Mouse (Mus musculus) liver, embryonic 14.5 days (tissue): Measurements from ENCODE around the gene Dll3. TPM values are rescaled to one million over a fixed set of nuclear protein-coding genes. Genes with fewer than 3 reads are reported as not detected.

Experiments
- ATAC-seq: fragments of 200-750 bp; cut with Nextera tagmentation; 2 replicates; pipeline ENCODE4 v1.8.0; 2017; ENCODE audit warnings: moderate number of reproducible peaks, mild to moderate bottlenecking, moderate library complexity; ENCODE audit not compliant: insufficient read depth
- DNase-seq, 3 experiments: peaks; one replicate each; pipeline ENCODE4 v3.0.0-alpha.2; 2012 to 2013; ENCODE audit warnings: low read depth in 3 of 3, low spot score in 3 of 3
- H3K27ac ChIP-seq: fragments of 300-500 bp; sonication (generic); 2 replicates; pipeline ENCODE4 v1.5.1; 2014; ENCODE audit warnings: moderate library complexity, mild to moderate bottlenecking, control low read depth, inconsistent platforms
- H3K27me3 ChIP-seq: fragments of 300-500 bp; sonication (generic); 2 replicates; pipeline ENCODE4 v1.6.1; 2014; ENCODE audit warnings: mild to moderate bottlenecking, low read length, moderate library complexity; ENCODE audit not compliant: control insufficient read depth, insufficient read depth
- H3K36me3 ChIP-seq: fragments of 300-500 bp; sonication (generic); replicated peaks from 2 replicates; pipeline ENCODE4 v1.6.1; 2014; ENCODE audit warnings: low read depth; ENCODE audit not compliant: control insufficient read depth, insufficient read depth
- H3K4me1 ChIP-seq, 2 experiments: fragments of 200-500 bp in 1 of 2; fragments of 300-500 bp in 1 of 2; sonication (generic) in 1 of 2; replicated peaks; 2 replicates each; pipeline ENCODE4 v1.6.1; 2012 to 2014; ENCODE audit warnings: antibody characterized with exemption in 1 of 2, inconsistent platforms in 1 of 2, low read length in 1 of 2; ENCODE audit not compliant: control insufficient read depth in 2 of 2, insufficient read depth in 2 of 2
- H3K4me2 ChIP-seq: fragments of 300-500 bp; sonication (generic); 2 replicates; pipeline ENCODE4 v1.6.1; 2014; ENCODE audit warnings: low read depth, mild to moderate bottlenecking, control low read depth, moderate library complexity
- H3K4me3 ChIP-seq, 2 experiments: fragments of 200-500 bp in 1 of 2; fragments of 300-500 bp in 1 of 2; sonication (generic) in 1 of 2; 2 replicates each; pipeline ENCODE4 v1.5.1; 2012 to 2014; ENCODE audit warnings: low read depth in 2 of 2, low read length in 2 of 2, mild to moderate bottlenecking in 2 of 2, control low read depth in 1 of 2, inconsistent platforms in 1 of 2, moderate library complexity in 1 of 2; ENCODE audit not compliant: insufficient read depth in 1 of 2
- H3K9ac ChIP-seq: fragments of 300-500 bp; sonication (generic); replicated peaks from 2 replicates; pipeline ENCODE4 v1.6.1; 2014; ENCODE audit warnings: mild to moderate bottlenecking, control low read depth, moderate library complexity
- H3K9me3 ChIP-seq: fragments of 300-500 bp; sonication (generic); 2 replicates; pipeline ENCODE4 v1.6.1; 2016; ENCODE audit warnings: low read length, mixed read lengths; ENCODE audit not compliant: control insufficient read depth
- CTCF ChIP-seq: IDR thresholded peaks from 2 replicates; pipeline ENCODE4 v1.5.1; 2016; ENCODE audit warnings: antibody characterized with exemption, low read depth, control low read depth
- EP300 ChIP-seq: IDR thresholded peaks from 2 replicates; pipeline ENCODE4 v1.6.1; 2016; ENCODE audit warnings: antibody characterized with exemption, low read depth
- WGBS: fragments of 180-500 bp; shearing (Covaris S2); extraction: QIAGEN DNeasy Blood & Tissue Kit; methylation state at CpG from one replicate; pipeline ENCODE4 v1.1.7; 2014; ENCODE audit not compliant: insufficient replicate concordance; 5-methylcytosine and 5-hydroxymethylcytosine counted together
- polyA plus RNA-seq, 2 experiments: library from polyadenylated mRNA; depleted of rRNA in 1 of 2; stranded (reverse) in 1 of 2; unstranded in 1 of 2; fragments of >200 nt; fragmentation: Nextera tagmentation in 1 of 2; extraction: Ambion mirVana in 1 of 2; gene quantifications; 2 replicates each; pipeline versions ENCODE4 v1.2.1 to v1.2.3; 2012 to 2014

Gene Dll3
- polyA plus RNA-seq, 2 experiments, result 0.03 TPM; not detected in 1

DNA sequence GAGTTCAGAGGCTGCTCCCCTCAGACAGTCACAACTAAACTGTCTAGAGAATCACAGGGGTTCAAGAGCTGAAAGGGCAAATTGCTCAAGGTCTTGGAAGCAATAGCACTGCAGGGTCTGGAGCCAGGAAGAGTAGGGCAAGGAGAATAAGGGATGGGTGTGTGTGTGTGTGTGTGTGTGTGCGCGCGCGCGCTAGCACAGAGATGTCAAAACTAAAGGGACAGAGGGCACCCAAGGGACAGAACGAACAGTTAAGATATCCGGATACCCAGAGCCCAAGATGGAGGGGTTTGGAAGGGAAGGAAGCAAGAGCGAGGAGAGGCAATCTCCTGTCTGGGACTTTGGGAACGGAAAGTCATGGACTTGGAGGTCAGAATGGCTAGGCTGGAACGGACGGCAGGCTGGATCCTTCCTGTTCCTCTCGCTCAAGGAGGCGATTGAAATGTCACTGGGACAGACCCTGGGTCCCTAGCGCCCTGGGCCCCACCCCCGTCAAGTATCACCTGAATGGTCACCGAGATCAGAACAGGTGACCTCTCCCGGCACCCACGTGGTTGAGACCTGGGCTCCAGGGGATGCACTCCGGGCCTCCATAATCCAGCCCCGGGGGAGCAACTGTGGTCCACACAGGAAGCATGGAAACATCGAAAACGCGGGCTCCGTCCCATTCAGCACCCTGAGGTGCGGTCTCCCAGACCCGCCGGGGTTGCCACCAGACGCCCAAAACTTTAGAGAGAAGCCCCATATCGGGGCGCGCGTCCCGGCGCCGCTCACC lies 9.3 kb upstream of the Dll3 start:
- peak overlapping the region; percentile 95 to 99 for H3K4me3 ChIP-seq
- H3K9ac ChIP-seq, result peak overlapping the region; percentile 94
- TF ChIP-seq CTCF, result no peak
- TF ChIP-seq EP300, result no peak
- H3K27me3 ChIP-seq, result no peaks in the 10 kb centered on the region
- peak in 1 of 3 experiments; percentile 17 for DNase-seq
- 3% methylated on average over 35 of the region's 35 CpGs for WGBS
- H3K4me1 ChIP-seq, result peaks cover 4 to 6% of the 10 kb centered on the region in 2 experiments; a peak in 3 of 4 replicates
- H3K27ac ChIP-seq, result peak overlapping the region; percentile 30; the same call in 1 of the 2 replicates
- H3K4me2 ChIP-seq, result peak overlapping the region; percentile 97
- ATAC-seq, result peak; percentile 55
- H3K36me3 ChIP-seq, result peaks cover 39% of the 10 kb centered on the region
- no peaks in the 10 kb centered on the region for H3K9me3 ChIP-seq

DNA sequence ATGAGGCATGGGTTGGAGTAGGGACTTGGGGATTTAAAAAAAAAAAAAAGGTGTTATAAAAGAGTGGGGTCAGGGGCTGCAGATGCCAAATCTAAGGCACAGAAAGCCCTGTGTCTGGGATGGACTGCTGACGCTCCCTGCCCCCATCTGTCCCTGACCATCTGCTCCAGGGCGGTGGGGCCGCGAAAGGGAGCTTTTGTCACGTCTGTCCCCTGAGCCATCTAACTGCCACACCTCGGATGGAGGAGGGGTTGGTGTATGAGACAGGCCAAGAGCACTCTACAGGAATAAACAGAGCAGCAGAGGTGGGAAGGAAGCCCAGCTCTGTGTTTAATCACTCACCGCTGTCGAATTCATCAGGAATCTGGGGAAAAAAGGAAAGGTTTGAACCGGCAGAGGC lies 7.7 kb upstream of the Dll3 start:
- no peak overlapping the region for H3K27ac ChIP-seq
- no peak overlapping the region for H3K4me3 ChIP-seq
- no peak overlapping the region for H3K4me2 ChIP-seq
- no peak for DNase-seq
- TF ChIP-seq CTCF (no peak), EP300 (no peak)
- H3K27me3 ChIP-seq, result no peaks in the 10 kb centered on the region
- peaks cover 33% of the 10 kb centered on the region for H3K36me3 ChIP-seq
- H3K9ac ChIP-seq, result no peak overlapping the region
- whole genome bisulfite sequencing, result 70% methylated on average over 9 of the region's 9 CpGs
- peaks cover 4 to 6% of the 10 kb centered on the region in 2 experiments; a peak in 3 of 4 replicates for H3K4me1 ChIP-seq
- ATAC-seq, result no peak
- no peaks in the 10 kb centered on the region for H3K9me3 ChIP-seq

DNA sequence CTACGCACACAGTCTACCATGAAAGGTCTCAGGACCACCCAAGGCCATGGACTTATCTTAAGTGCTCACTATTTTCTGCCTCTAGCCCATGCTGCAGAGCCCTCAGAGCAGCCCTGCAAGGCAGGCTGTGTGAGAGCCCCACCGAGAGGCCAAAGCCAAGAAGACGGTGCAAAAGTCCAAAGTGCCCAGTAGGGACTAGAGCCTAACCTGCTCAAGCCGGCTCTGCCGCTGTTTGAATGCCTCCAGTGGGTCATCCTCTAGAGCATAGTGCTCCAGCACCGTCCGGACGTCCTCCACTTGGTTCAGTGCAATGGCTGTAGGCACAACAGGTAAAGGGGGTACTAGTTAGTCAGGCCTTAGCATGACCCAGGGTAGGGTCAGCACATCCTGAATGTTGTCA lies 4.2 kb upstream of the Dll3 start:
- no peak for ATAC-seq

DNA sequence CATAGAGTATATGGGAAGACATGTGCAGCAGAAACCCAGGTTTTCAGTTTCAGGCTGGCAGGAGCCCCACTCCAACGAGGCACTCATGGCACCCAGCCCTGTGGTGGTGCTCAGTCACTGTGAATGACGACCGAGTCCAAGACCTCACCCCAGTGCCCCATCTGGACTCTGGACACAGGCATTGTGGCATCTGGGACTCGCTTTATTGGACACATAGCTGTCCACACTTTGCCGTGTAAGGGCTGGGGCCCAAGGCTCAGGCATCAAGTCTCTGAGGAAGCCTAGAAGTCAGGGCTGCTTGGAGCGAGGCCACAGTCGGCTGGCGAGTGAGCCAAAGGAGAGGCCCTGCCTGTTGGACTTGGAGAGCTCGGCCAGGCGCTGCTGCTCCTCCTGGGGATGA lies 3.6 kb upstream of the Dll3 start:
- no peak overlapping the region for H3K9ac ChIP-seq
- H3K4me1 ChIP-seq, result no peaks in the 10 kb centered on the region
- H3K27me3 ChIP-seq, result peaks cover 18% of the 10 kb centered on the region
- no peak overlapping the region for H3K4me2 ChIP-seq
- TF ChIP-seq EP300, result no peak
- no peak for TF ChIP-seq CTCF
- WGBS, result 81% methylated on average over 10 of the region's 10 CpGs
- DNase-seq, result no peak
- H3K9me3 ChIP-seq, result no peaks in the 10 kb centered on the region
- H3K4me3 ChIP-seq, result no peak overlapping the region
- ATAC-seq, result no peak
- peaks cover 30% of the 10 kb centered on the region for H3K36me3 ChIP-seq
- H3K27ac ChIP-seq, result no peak overlapping the region

More for the DNA sequence above, 4.2 kb upstream of the Dll3 start:
- Histone ChIP-seq H3K4me2 (no peak overlapping the region), H3K36me3 (peaks cover 30% of the 10 kb centered on the region), H3K27me3 (peaks cover 12% of the 10 kb centered on the region), H3K4me3 (no peak overlapping the region), H3K9ac (no peak overlapping the region), H3K9me3 (no peaks in the 10 kb centered on the region), H3K4me1 (peaks cover 0 to 5% of the 10 kb centered on the region in 2 experiments; a peak in 3 of 4 replicates), H3K27ac (no peak overlapping the region)
- 86% methylated on average over 8 of the region's 8 CpGs for WGBS
- no peak for DNase-seq
- no peak for TF ChIP-seq CTCF
- TF ChIP-seq EP300, result no peak

GRCm38 (mm10) chr7:28298837-28299625 lies 3.0 kb downstream of the Dll3 start:
- DNase-seq (peak in 2 of 3 experiments; percentile 43 to 46), ATAC-seq (no peak)
- no peak overlapping the region for H3K27ac ChIP-seq
- peak; percentile 57 for TF ChIP-seq CTCF
- TF ChIP-seq EP300, result no peak
- no peak overlapping the region for H3K9ac ChIP-seq
- no peak overlapping the region for H3K4me3 ChIP-seq
- no peaks in the 10 kb centered on the region for H3K36me3 ChIP-seq
- no peak overlapping the region for H3K4me2 ChIP-seq
- 23% methylated on average over 43 of the region's 43 CpGs for WGBS
- H3K9me3 ChIP-seq, result no peaks in the 10 kb centered on the region
- no peaks in the 10 kb centered on the region; a peak in 1 of 4 replicates for H3K4me1 ChIP-seq
- H3K27me3 ChIP-seq, result peaks cover 54% of the 10 kb centered on the region
